ENCODE assay signal across 8 mouse cellular contexts in genomic region chr9:106198962-106199458, GRCm38 (mm10). TPM values are rescaled to one million over a fixed set of nuclear protein-coding genes. Genes with fewer than 3 reads are reported as not detected.
DNase-seq lines count a peak whose midpoint lies in the region; ATAC-seq and TF ChIP-seq lines count a peak whose summit lies in the region.

No protein-coding gene starts in this region.

- no peak for TF ChIP-seq CTCF in C2C12 (IDR thresholded peaks at IDR 0.05; ENCODE audit: control insufficient read depth, insufficient read depth, insufficient read length)

- H3K27ac ChIP-seq in embryonic facial prominence, embryonic 12.5 days = no peak overlapping the region
- peak overlapping the region; percentile 50; the same call in 1 of the 2 replicates for H3K27ac ChIP-seq in heart, embryonic 11.5 days (ENCODE audit: low read depth, low read length)
- peak overlapping the region; percentile 58 for H3K27ac ChIP-seq in kidney, embryonic 15.5 days

- no peaks in the 10 kb centered on the region for H3K79me3 ChIP-seq in C2C12 (ENCODE audit: low read depth)

- H3K36me3 ChIP-seq in C2C12 (ENCODE audit: control insufficient read depth, insufficient read depth) = peaks cover 6% of the 10 kb centered on the region
- peaks cover 27% of the 10 kb centered on the region for H3K36me3 ChIP-seq in embryonic facial prominence, embryonic 12.5 days
- H3K36me3 ChIP-seq in heart, embryonic 11.5 days (ENCODE audit: control insufficient read depth, insufficient read depth, low read length) = peaks cover 8% of the 10 kb centered on the region; the same call in 1 of the 2 replicates
- H3K36me3 ChIP-seq in kidney, embryonic 15.5 days = peaks cover 35% of the 10 kb centered on the region

- H3K4me2 ChIP-seq in embryonic facial prominence, embryonic 12.5 days (replicated peaks) = peak overlapping the region; percentile 67
- H3K4me2 ChIP-seq in heart, embryonic 11.5 days = peak overlapping the region; percentile 76
- peak overlapping the region; percentile 73 for H3K4me2 ChIP-seq in kidney, embryonic 15.5 days

- DNase-seq in adipocyte (ENCODE audit: low spot score) = peak; percentile 53
- DNase-seq in lung, postnatal 25 days (ENCODE audit: low spot score) = peak; percentile 82
- peak; percentile 75 for DNase-seq in retina, postnatal 1 day

- H3K4me1 ChIP-seq in embryonic facial prominence, embryonic 12.5 days = peaks cover 19% of the 10 kb centered on the region
- H3K4me1 ChIP-seq in heart, embryonic 11.5 days (ENCODE audit: control insufficient read depth, insufficient read depth, low read length) = peaks cover 24% of the 10 kb centered on the region
- H3K4me1 ChIP-seq in kidney, embryonic 15.5 days = peaks cover 42% of the 10 kb centered on the region

- no peaks in the 10 kb centered on the region for H3K79me2 ChIP-seq in C2C12 (ENCODE audit: control insufficient read depth, insufficient read depth)

- H3K27me3 ChIP-seq in C2C12 (ENCODE audit: control insufficient read depth, insufficient read depth, insufficient read length) = no peaks in the 10 kb centered on the region
- no peaks in the 10 kb centered on the region for H3K27me3 ChIP-seq in embryonic facial prominence, embryonic 12.5 days
- H3K27me3 ChIP-seq in heart, embryonic 11.5 days (ENCODE audit: control insufficient read depth, insufficient read depth, low read length) = no peaks in the 10 kb centered on the region
- no peaks in the 10 kb centered on the region for H3K27me3 ChIP-seq in kidney, embryonic 15.5 days

- H3K4me3 ChIP-seq in C2C12 (ENCODE audit: insufficient read depth, poor library complexity, severe bottlenecking) = peak overlapping the region; percentile 30
- H3K4me3 ChIP-seq in embryonic facial prominence, embryonic 12.5 days = peak overlapping the region; percentile 64
- H3K4me3 ChIP-seq in heart, embryonic 11.5 days (ENCODE audit: low read depth, low read length) = peak overlapping the region; percentile 72
- peak overlapping the region; percentile 74 for H3K4me3 ChIP-seq in kidney, embryonic 15.5 days (replicated peaks)

- ATAC-seq in embryonic facial prominence, embryonic 12.5 days (ENCODE audit: insufficient number of reproducible peaks, insufficient read depth, low FRiP score, low TSS enrichment) = peak; percentile 22; the same call in 1 of the 2 replicates
- peak; percentile 78 for ATAC-seq in heart, embryonic 11.5 days (replicated peaks; ENCODE audit: insufficient number of reproducible peaks, low FRiP score, low TSS enrichment)
- ATAC-seq in kidney, embryonic 15.5 days (replicated peaks; ENCODE audit: low FRiP score) = peak; percentile 59
- no peak for ATAC-seq in activated CD4-positive, CD25-positive, alpha-beta regulatory T cell, adult 4 months

- H3ac ChIP-seq in C2C12 (ENCODE audit: control insufficient read depth, insufficient read length, low read depth) = peak overlapping the region; percentile 84

- WGBS in embryonic facial prominence, embryonic 12.5 days = under 1% methylated on average over 50 of the region's 51 CpGs
- under 1% methylated on average over 51 of the region's 51 CpGs for WGBS in heart, embryonic 11.5 days (ENCODE audit: insufficient replicate concordance)
- under 1% methylated on average over 51 of the region's 51 CpGs for WGBS in kidney, embryonic 15.5 days

- no peaks in the 10 kb centered on the region for H3K9me3 ChIP-seq in embryonic facial prominence, embryonic 12.5 days
- no peaks in the 10 kb centered on the region for H3K9me3 ChIP-seq in heart, embryonic 11.5 days (replicated peaks; ENCODE audit: control insufficient read depth, low read length)
- no peaks in the 10 kb centered on the region for H3K9me3 ChIP-seq in kidney, embryonic 15.5 days (replicated peaks)

- H3K9ac ChIP-seq in embryonic facial prominence, embryonic 12.5 days = peak overlapping the region; percentile 76
- peak overlapping the region; percentile 75 for H3K9ac ChIP-seq in heart, embryonic 11.5 days (ENCODE audit: low read depth, low read length)
- H3K9ac ChIP-seq in kidney, embryonic 15.5 days = peak overlapping the region; percentile 68

TF ChIP-seq in C2C12, 6 proteins besides CTCF, POLR2A, EP300 and RAD21:
- TF ChIP-seq MYOD1 (IDR thresholded peaks at IDR 0.05; ENCODE audit: control insufficient read depth, insufficient read length, low read depth) = no peak
- TF ChIP-seq CEBPB (IDR thresholded peaks at IDR 0.05; ENCODE audit: low read depth) = no peak
- TF ChIP-seq MAX (IDR thresholded peaks at IDR 0.05) = no peak
- TF ChIP-seq USF1 (IDR thresholded peaks at IDR 0.05; ENCODE audit: low read depth) = no peak
- no peak for TF ChIP-seq MYOG (IDR thresholded peaks at IDR 0.05; ENCODE audit: control insufficient read depth, extremely low read depth, insufficient read length)
- no peak for TF ChIP-seq FOSL1 (IDR thresholded peaks at IDR 0.05; ENCODE audit: insufficient read depth, low read length, poor library complexity, severe bottlenecking)
TF ChIP-seq in C2C12: peak in this region for 0.

RNA-seq across cellular contexts. Expression of gene Ppm1m, which starts 0.5 kb away (rescaled TPM):
- polyA plus RNA-seq in C2C12 (2012; fragmentation: generic; extraction: Trizol) = 42.8 TPM
- 55.2 and 57.2 TPM in 2 replicates for polyA plus RNA-seq in embryonic facial prominence, embryonic 12.5 days (2016; fragmentation: Nextera tagmentation; extraction: Ambion mirVana)
- 20.6 and 23.5 TPM in 2 replicates for polyA plus RNA-seq in heart, embryonic 11.5 days (2014; fragmentation: Nextera tagmentation; extraction: Ambion mirVana)
- 49.0 and 55.1 TPM in 2 replicates for polyA plus RNA-seq in kidney, embryonic 15.5 days (2015; fragmentation: Nextera tagmentation; extraction: Ambion mirVana)
- 10 to 100 TPM; 13.6 to 14.2 TPM for polyA plus RNA-seq in activated CD4-positive, CD25-positive, alpha-beta regulatory T cell, adult 4 months (2017; shearing (Covaris generic))

RNA-seq across cellular contexts. Expression of gene Twf2, which starts 3.9 kb away (rescaled TPM):
- polyA plus RNA-seq in C2C12 (2012; fragmentation: generic; extraction: Trizol) = 54.7 TPM
- polyA plus RNA-seq in embryonic facial prominence, embryonic 12.5 days (2016; fragmentation: Nextera tagmentation; extraction: Ambion mirVana) = 66.7 and 70.6 TPM in 2 replicates
- 55.6 and 62.2 TPM in 2 replicates for polyA plus RNA-seq in heart, embryonic 11.5 days (2014; fragmentation: Nextera tagmentation; extraction: Ambion mirVana)
- 67.0 and 73.4 TPM in 2 replicates for polyA plus RNA-seq in kidney, embryonic 15.5 days (2015; fragmentation: Nextera tagmentation; extraction: Ambion mirVana)
- 100 to 1,000 TPM; 144 to 147 TPM for polyA plus RNA-seq in activated CD4-positive, CD25-positive, alpha-beta regulatory T cell, adult 4 months (2017; shearing (Covaris generic))

RNA-seq across cellular contexts. Expression of gene Tlr9, which starts 23.4 kb away (rescaled TPM):
- not detected for polyA plus RNA-seq in C2C12 (2012; fragmentation: generic; extraction: Trizol)
- not detected in 2 replicates for polyA plus RNA-seq in embryonic facial prominence, embryonic 12.5 days (2016; fragmentation: Nextera tagmentation; extraction: Ambion mirVana)
- polyA plus RNA-seq in heart, embryonic 11.5 days (2014; fragmentation: Nextera tagmentation; extraction: Ambion mirVana) = not detected in 2 replicates
- 0.09 TPM in 1 of 2 replicates, not detected in the other for polyA plus RNA-seq in kidney, embryonic 15.5 days (2015; fragmentation: Nextera tagmentation; extraction: Ambion mirVana)
- polyA plus RNA-seq in activated CD4-positive, CD25-positive, alpha-beta regulatory T cell, adult 4 months (2017; shearing (Covaris generic)) = under 1 TPM in 1 of 2 experiments, not detected in 1; 0.13 TPM

RNA-seq across cellular contexts. Expression of gene Wdr82, which starts 28.3 kb away (rescaled TPM):
- polyA plus RNA-seq in C2C12 (2012; fragmentation: generic; extraction: Trizol) = 49.6 TPM
- 30.8 and 32.6 TPM in 2 replicates for polyA plus RNA-seq in embryonic facial prominence, embryonic 12.5 days (2016; fragmentation: Nextera tagmentation; extraction: Ambion mirVana)
- 22.7 and 24.4 TPM in 2 replicates for polyA plus RNA-seq in heart, embryonic 11.5 days (2014; fragmentation: Nextera tagmentation; extraction: Ambion mirVana)
- 21.9 and 28.3 TPM in 2 replicates for polyA plus RNA-seq in kidney, embryonic 15.5 days (2015; fragmentation: Nextera tagmentation; extraction: Ambion mirVana)
- 10 to 100 TPM; 45.7 to 46.3 TPM for polyA plus RNA-seq in activated CD4-positive, CD25-positive, alpha-beta regulatory T cell, adult 4 months (2017; shearing (Covaris generic))

RNA-seq across cellular contexts. Expression of gene Glyctk, which starts 41.1 kb away (rescaled TPM):
- 1.4 TPM for polyA plus RNA-seq in C2C12 (2012; fragmentation: generic; extraction: Trizol)
- 3.0 and 4.1 TPM in 2 replicates for polyA plus RNA-seq in embryonic facial prominence, embryonic 12.5 days (2016; fragmentation: Nextera tagmentation; extraction: Ambion mirVana)
- 0.57 and 1.1 TPM in 2 replicates for polyA plus RNA-seq in heart, embryonic 11.5 days (2014; fragmentation: Nextera tagmentation; extraction: Ambion mirVana)
- 7.9 and 9.4 TPM in 2 replicates for polyA plus RNA-seq in kidney, embryonic 15.5 days (2015; fragmentation: Nextera tagmentation; extraction: Ambion mirVana)
- 1 to 10 TPM; 2.9 to 3.3 TPM for polyA plus RNA-seq in activated CD4-positive, CD25-positive, alpha-beta regulatory T cell, adult 4 months (2017; shearing (Covaris generic))
